ENCODE assay signal across 14 mouse cellular contexts in genomic region chr13:55824151-55824945, GRCm38 (mm10). TPM values are rescaled to one million over a fixed set of nuclear protein-coding genes. Genes with fewer than 3 reads are reported as not detected.
DNase-seq lines count a peak whose midpoint lies in the region; ATAC-seq and TF ChIP-seq lines count a peak whose summit lies in the region.
"Had no signal": no experiment of that assay in that cellular context is flagged by ENCODE, and none has a peak within 500 bp of the region (broad histone marks: within the 10 kb centered on the region; RNA-seq: fewer than 3 reads in every experiment).

No protein-coding gene starts in this region.

- ATAC-seq in liver, embryonic 11.5 days (replicated peaks; ENCODE audit: low FRiP score), result no peak
- no peak for ATAC-seq in limb, embryonic 13.5 days (ENCODE audit: low FRiP score, low read depth)
- ATAC-seq: forebrain, embryonic 16.5 days had no signal

- no peaks in the 10 kb centered on the region for H3K79me2 ChIP-seq in liver, adult 2 months (ENCODE audit: control insufficient read depth, insufficient read depth, low read length)

- H3K36me3 ChIP-seq in liver, adult 2 months (ENCODE audit: control insufficient read depth, insufficient read depth, low read length), result no peaks in the 10 kb centered on the region
- no peaks in the 10 kb centered on the region for H3K36me3 ChIP-seq in liver, embryonic 11.5 days (ENCODE audit: control insufficient read depth, insufficient read depth, low read length)
- peaks cover 15% of the 10 kb centered on the region for H3K36me3 ChIP-seq in limb, embryonic 13.5 days
- H3K36me3 ChIP-seq: limb, embryonic 15.5 days had no signal

- H3K27ac ChIP-seq in liver, adult 2 months (replicated peaks; ENCODE audit: insufficient read depth, low read depth, low read length), result no peak overlapping the region
- H3K27ac ChIP-seq in liver, embryonic 11.5 days (ENCODE audit: low read depth, low read length), result no peak overlapping the region
- peak overlapping the region; percentile 87; the same call in 1 of the 2 replicates for H3K27ac ChIP-seq in limb, embryonic 13.5 days
- H3K27ac ChIP-seq: limb, embryonic 15.5 days had no signal

- WGBS in liver, adult 2 months, result 27% methylated on average over 10 of the region's 10 CpGs
- 15% methylated on average over 10 of the region's 10 CpGs for WGBS in liver, embryonic 11.5 days
- WGBS in limb, embryonic 13.5 days, result 10% methylated on average over 10 of the region's 10 CpGs

- no peaks in the 10 kb centered on the region for H3K9me3 ChIP-seq in liver, embryonic 11.5 days (ENCODE audit: control insufficient read depth, low read length)
- no peaks in the 10 kb centered on the region for H3K9me3 ChIP-seq in limb, embryonic 13.5 days
- H3K9me3 ChIP-seq: limb, embryonic 15.5 days had no signal

- H3K27me3 ChIP-seq in liver, adult 2 months (ENCODE audit: control insufficient read depth, insufficient read depth, low read length), result peaks cover 38% of the 10 kb centered on the region
- H3K27me3 ChIP-seq in liver, embryonic 11.5 days (replicated peaks; ENCODE audit: control insufficient read depth, insufficient read depth, low read length), result peaks cover 76% of the 10 kb centered on the region
- peaks cover 76% of the 10 kb centered on the region for H3K27me3 ChIP-seq in limb, embryonic 13.5 days

- 0 out of 2 replicates have a peak, but pooled peaks have one; percentile 5 for TF ChIP-seq CTCF in liver, adult 2 months (IDR thresholded peaks at IDR 0.05; ENCODE audit: low read depth, low read length)
- peak; percentile 27; the same call in 1 of the 2 replicates for TF ChIP-seq CTCF in brain, embryonic 14.5 days (IDR thresholded peaks at IDR 0.05; ENCODE audit: borderline replicate concordance, extremely low read depth, insufficient read depth, insufficient read length)

- peaks cover 3% of the 10 kb centered on the region; the same call in 1 of the 2 replicates for H3K4me1 ChIP-seq in liver, adult 2 months (ENCODE audit: control insufficient read depth, insufficient read depth, low read length)
- H3K4me1 ChIP-seq in liver, embryonic 11.5 days (replicated peaks; ENCODE audit: control insufficient read depth, insufficient read depth, low read length), result no peaks in the 10 kb centered on the region
- H3K4me1 ChIP-seq in limb, embryonic 13.5 days, result peaks cover 44% of the 10 kb centered on the region

- H3K4me3 ChIP-seq in liver, adult 2 months (ENCODE audit: insufficient read depth, low read depth, low read length), result no peak overlapping the region
- H3K4me3 ChIP-seq in liver, embryonic 11.5 days (ENCODE audit: low read depth, low read length), result no peak overlapping the region
- H3K4me3 ChIP-seq in limb, embryonic 13.5 days, result peak overlapping the region; percentile 42

- peak; percentile 30 for DNase-seq in embryo, embryonic 10.5 days (ENCODE audit: low spot score)
- DNase-seq in embryo, embryonic 11 days, result no peak
- no peak for DNase-seq in liver, adult 2 months (ENCODE audit: extremely low read depth, low read depth, low spot score)
- no peak for DNase-seq in liver, embryonic 11.5 days (ENCODE audit: low spot score)
- DNase-seq in brain, embryonic 14.5 days (ENCODE audit: low read depth), result no peak
- DNase-seq in adipocyte (ENCODE audit: low spot score), result no peak
- DNase-seq in cerebellum, adult 18-20 months, result no peak
- DNase-seq: adrenal gland, adult 8-10 months; heart, adult 18-20 months; lung, postnatal 36 days; right cerebral cortex, adult 18-20 months had no signal

- TF ChIP-seq POLR2A in liver, adult 2 months (IDR thresholded peaks at IDR 0.05; ENCODE audit: extremely low read depth, insufficient read depth, low read length), result no peak
- TF ChIP-seq POLR2A in brain, embryonic 14.5 days (IDR thresholded peaks at IDR 0.05; ENCODE audit: borderline replicate concordance, extremely low read depth, insufficient read depth, insufficient read length, poor library complexity, severe bottlenecking), result no peak

- H3K9ac ChIP-seq in liver, adult 2 months (ENCODE audit: low read depth, low read length), result no peak overlapping the region
- H3K9ac ChIP-seq in liver, embryonic 11.5 days (ENCODE audit: low read depth, low read length), result no peak overlapping the region
- peak overlapping the region; percentile 84 for H3K9ac ChIP-seq in limb, embryonic 13.5 days
- H3K9ac ChIP-seq: limb, embryonic 15.5 days had no signal

- no peak overlapping the region for H3K4me2 ChIP-seq in liver, embryonic 11.5 days
- peak overlapping the region; percentile 66 for H3K4me2 ChIP-seq in limb, embryonic 13.5 days (replicated peaks)

RNA-seq across cellular contexts. Expression of gene Pitx1, which starts 11.6 kb away (rescaled TPM):
- not detected in 2 replicates for total RNA-seq in liver, adult 2 months (2014; rRNA removed)
- not detected in 2 replicates for polyA plus RNA-seq in liver, adult 2 months (2012; rRNA removed)
- 6.3 and 6.8 TPM in 2 replicates for polyA plus RNA-seq in liver, embryonic 11.5 days (2014; fragmentation: Nextera tagmentation; extraction: Ambion mirVana)
- 1.3 and 1.4 TPM in 2 replicates for polyA plus RNA-seq in brain, embryonic 14.5 days (2012; rRNA removed)
- 88.9 and 109 TPM in 2 replicates for polyA plus RNA-seq in limb, embryonic 13.5 days (2015; fragmentation: Nextera tagmentation; extraction: Ambion mirVana)
- total RNA-seq: adrenal gland, adult 8-10 months; heart, adult 18-20 months had no signal
- polyA plus RNA-seq: forebrain, embryonic 16.5 days had no signal

RNA-seq across cellular contexts. Expression of gene Catsper3, which starts 40.0 kb away (rescaled TPM):
- total RNA-seq in liver, adult 2 months (2014; rRNA removed), result not detected in 2 replicates
- polyA plus RNA-seq in liver, adult 2 months (2012; rRNA removed), result 0.26 TPM in 1 of 2 replicates, not detected in the other
- polyA plus RNA-seq in liver, embryonic 11.5 days (2014; fragmentation: Nextera tagmentation; extraction: Ambion mirVana), result not detected in 2 replicates
- polyA plus RNA-seq in brain, embryonic 14.5 days (2012; rRNA removed), result 0.05 and 0.06 TPM in 2 replicates
- polyA plus RNA-seq in limb, embryonic 13.5 days (2015; fragmentation: Nextera tagmentation; extraction: Ambion mirVana), result 0.14 TPM in 1 of 2 replicates, not detected in the other
- polyA plus RNA-seq: forebrain, embryonic 16.5 days had no signal

Comparison
In these comparisons a context has a peak if more than half of its experiments do, and no peak if none do; other contexts are left out.
1. RNA of gene Pitx1, which starts 11.6 kb away (polyA plus RNA-seq): 88.9 to 109 TPM in limb, embryonic 13.5 days; 6.3 to 6.8 TPM in liver, embryonic 11.5 days, 1.3 to 1.4 TPM in brain, embryonic 14.5 days and not detected in liver, adult 2 months; every median in the first group is over 10 times any median in the second.